Mouse (Mus musculus): ENCODE data around the gene Prm1. TPM values are rescaled to one million over a fixed set of nuclear protein-coding genes. Genes with fewer than 3 reads are reported as not detected.

The Prm1 gene
- total RNA-seq (2023) = not detected

DNA sequence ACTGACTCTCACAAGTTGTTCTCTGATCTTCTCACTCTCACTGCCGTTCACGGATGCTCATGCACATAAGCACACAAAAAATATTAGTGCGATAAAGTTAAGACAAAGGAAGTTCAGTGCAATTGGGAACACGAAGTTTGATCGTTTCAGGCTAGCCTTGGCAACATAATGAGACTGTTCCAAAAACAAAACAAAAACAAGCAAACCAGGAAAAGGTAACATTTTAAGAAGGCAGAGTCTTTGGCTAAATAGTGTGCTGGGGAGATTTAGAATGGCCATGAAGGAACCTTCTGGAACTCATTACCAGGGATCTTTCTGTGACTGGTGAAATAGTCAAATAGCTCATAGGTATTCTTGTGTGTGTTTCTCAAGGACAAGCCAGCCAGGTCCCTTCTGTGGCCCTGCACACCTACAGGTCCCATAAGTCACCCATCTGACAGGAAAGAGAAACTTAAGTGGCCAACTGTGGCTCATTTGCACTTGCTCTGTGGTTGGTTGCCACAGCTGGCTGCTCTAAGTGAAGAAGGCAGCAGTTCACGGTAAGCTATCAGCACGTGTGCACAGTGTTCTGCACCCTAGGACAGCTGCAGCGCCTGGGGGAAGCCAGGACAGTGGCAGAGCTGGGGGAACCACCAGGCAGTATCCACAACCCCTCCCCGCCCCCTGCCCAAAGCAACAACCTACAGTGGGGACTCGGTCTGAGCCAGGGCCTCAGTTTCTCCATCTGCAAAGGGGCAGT, at the start of gene Prm1:
TSS of gene Prm1 (minus strand) at position 51 of the 739 bp plus-strand sequence.

DNA sequence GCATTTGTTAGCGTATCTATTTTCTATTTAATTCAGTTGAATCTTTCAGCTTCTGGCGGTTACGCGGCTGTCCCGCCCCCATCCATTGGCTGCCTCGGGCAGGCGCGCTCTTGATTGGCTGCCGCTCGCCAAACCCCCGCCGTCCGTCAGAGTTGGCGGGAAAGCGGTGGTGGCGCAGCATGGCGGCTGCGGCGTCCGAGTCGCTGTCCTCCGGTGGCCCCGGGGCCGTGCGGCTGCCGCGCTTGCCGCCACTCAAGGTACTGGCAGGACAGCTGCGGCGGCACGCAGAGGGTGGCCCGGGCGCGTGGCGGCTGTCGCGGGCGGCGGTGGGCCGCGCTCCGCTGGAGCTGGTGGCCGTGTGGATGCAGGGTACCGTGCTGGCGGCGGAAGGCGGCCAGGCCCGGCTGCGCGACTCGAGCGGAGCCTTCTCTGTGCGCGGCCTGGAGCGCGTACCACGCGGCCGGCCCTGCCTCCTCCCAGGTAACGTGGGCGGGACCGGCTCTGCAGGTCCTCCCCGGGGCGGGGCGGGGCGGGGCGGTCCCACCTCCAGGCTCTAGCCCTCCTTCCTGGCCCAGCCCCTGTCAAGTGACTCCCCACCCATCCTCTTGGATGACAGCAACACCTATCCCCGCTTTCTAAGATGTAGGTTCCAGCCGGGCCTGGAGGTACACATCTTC, 29.4 kb upstream of the Prm1 start, which contains the start of gene Rmi2:
TSS of gene Rmi2 (plus strand) at position 149 of the 677 bp plus-strand sequence.

DNA sequence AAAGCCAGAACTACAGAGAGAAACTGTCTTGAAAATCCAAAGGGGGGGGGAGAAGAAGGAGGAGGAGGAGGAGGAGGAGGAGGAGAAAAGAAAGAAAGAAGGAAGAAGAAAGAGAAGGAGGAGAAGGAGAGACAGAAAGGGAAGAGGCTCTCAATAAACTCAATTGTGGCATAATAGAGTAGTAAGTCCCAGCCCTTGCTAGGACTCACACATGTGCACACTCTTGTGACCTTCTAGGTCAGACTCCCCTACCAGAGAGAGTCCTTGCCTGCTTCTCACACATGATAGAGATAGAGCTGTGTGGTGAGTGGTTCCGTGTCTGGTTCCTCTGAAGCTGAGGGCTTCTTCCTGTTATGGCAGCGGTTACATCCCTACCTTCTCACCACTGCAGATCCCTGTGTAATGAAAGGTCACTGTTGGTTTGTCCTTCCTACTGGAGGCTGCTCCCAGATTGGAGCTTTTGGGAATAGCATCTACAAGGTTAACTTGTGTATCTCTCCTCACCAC, 7.3 kb upstream of the Prm1 start, which contains the start of gene Gm11172:
TSS of gene Gm11172 (plus strand) at position 51 of the 507 bp plus-strand sequence.

DNA sequence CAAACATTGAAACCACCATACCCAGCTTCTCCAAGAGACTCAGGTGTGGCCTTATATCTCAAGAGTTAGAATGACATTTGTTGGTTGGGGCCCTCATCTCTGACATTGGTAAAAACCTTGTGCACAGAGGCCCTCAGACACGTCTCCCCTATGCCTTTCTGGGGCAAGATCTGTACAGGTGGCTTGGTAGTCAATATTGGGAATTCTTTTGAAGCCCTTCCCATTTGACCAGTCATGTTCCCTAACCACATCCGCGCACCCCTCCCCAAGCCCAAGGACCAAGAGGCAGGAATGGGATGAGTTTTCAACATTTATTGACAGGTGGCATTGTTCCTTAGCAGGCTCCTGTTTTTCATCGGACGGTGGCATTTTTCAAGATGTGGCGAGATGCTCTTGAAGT, 9.6 kb downstream of the Prm1 start, which contains the start of gene Prm2:
TSS of gene Prm2 (minus strand) at position 101 of the 400 bp plus-strand sequence.

DNA sequence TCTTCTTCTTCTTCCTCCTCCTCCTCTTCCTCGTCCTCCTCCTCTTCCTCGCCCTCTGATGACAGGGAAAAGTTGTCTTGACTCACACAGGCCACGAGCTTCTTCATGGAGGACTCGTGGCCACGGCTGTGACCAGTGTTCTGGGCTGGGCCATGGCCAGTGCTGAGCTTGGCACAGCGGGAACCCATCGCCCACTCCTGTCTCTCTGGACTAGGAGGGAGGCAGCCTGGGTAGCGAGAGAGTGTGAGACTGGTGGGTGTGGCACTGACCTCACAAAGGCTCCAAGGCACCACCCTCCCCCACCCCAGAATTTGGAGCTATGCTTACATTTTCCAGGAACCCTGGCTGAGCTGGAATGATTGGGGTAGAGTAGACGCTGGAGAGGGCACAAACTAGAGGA, 14.9 kb downstream of the Prm1 start, which contains the start of gene Prm3:
TSS of gene Prm3 (minus strand) at position 213 of the 400 bp plus-strand sequence.

DNA sequence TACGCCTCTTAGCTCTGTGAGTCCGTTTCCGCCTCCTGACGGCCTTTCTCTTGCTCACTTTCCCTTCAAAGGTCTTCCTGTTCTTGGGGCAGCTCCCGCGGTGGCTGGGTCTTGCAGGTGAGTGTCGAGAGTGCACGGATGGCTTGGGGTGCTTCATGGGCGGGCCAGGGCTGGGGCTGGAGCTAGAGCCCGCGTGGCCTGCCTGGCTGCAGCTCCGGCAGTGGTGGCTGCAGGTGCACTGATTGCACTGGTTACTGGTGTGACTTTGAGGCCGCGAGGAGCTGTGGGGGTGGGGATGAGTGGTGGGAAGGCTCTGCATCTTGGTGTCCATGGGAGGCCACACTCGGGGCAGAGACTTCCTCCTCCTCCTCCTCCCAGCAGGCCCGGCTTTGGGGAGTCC, 17.4 kb downstream of the Prm1 start, which contains the start of gene Tnp2:
TSS of gene Tnp2 (minus strand) at position 390 of the 400 bp plus-strand sequence.

DNA sequence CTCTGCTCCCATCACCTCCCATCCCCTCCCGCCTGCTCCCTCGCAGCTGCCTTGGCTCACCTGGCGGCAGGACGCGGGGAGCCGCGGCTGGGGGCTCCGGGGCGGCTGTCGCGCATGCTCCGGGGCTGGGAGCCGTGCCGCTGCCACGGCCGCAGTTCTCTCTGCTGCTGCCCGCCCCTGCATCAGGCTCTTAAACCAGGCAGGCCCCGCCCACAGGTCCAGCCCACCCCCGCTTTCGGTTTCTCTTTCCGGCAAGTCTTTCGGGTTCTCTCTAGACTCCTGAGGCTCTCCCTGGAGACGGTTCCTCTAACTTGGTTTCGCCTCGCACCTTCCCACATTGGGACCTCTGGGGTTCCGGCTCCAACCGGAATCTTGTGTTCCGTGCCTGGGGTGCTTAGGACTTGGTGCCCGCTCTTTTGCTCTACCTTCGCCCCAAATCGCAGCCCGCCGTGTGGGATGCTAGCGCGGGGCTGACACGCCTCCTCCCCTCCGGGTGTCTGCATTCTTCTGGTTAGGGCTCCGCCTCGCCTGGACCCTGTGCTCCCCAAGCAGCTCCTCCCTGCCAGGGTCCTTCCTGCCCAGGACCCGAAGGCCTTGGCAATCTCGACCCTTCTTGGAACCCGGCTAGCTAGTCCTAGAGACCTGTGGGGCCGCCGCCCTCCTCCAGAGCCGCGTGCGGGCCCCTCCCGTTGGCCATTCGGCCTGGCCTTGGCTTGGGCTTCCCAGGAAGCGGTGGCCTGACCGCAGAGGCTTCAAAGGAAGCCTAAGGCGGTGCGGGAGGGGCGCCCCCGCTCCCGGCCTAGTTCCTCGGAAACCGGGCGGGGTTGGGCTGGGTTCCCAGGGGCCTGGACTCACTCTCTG, 20.0 kb downstream of the Prm1 start, which contains the start of gene Socs1:
TSS of gene Socs1 (minus strand) at position 166 of the 861 bp plus-strand sequence.

Other genes starting within 250 kb of the Prm1 start
- gene Socs1, start 20.3 kb downstream of the Prm1 start, total RNA-seq (2023) = 1 to 10 TPM; 2.3 to 2.8 TPM
- not detected for gene Tnp2, start 17.2 kb downstream of the Prm1 start, total RNA-seq (2023)
- gene Prm3, start 14.9 kb downstream of the Prm1 start, total RNA-seq (2023) = not detected
- gene Prm2, start 9.7 kb downstream of the Prm1 start, total RNA-seq (2023) = not detected
- not detected for gene Gm11172, start 7.1 kb upstream of the Prm1 start, total RNA-seq (2023)
- gene Rmi2, start 29.2 kb upstream of the Prm1 start, total RNA-seq (2023) = under 1 TPM in 1 of 2 experiments, not detected in 1; 0.16 TPM